Mouse (Mus musculus): Measurements from ENCODE around the gene Gm17067.
A peak's percentile ranks its signal among the peaks of the same experiment; 100 is the strongest.
"Not testable (repeated sequence)": the region's sequence is repeated elsewhere in the genome, so short reads cannot be mapped to it uniquely, and the experiment has no call there.

Gm17067 gene

GRCm38 (mm10) chr7:42726917-42727316, at the start of gene Gm17067:
Gene Gm17067, minus strand, starts transcription at chr7:42727017.
- not testable (repeated sequence) for DNase-seq (ENCODE audit: low read depth, low spot score)

- no peak for DNase-seq (ENCODE audit: low read depth, low spot score)
These were observed 23.0 kb upstream of the Gm17067 start for GRCm38 (mm10) chr7:42749836-42750235.

- no peak for DNase-seq (ENCODE audit: low read depth, low spot score)
These were observed 11.9 kb upstream of the Gm17067 start for GRCm38 (mm10) chr7:42738536-42739210.

- DNase-seq (ENCODE audit: low read depth, low spot score) = peak; percentile 21
These were observed 33.6 kb downstream of the Gm17067 start for GRCm38 (mm10) chr7:42693251-42693650.

- DNase-seq (ENCODE audit: low read depth, low spot score) = peak; percentile 81
These were observed 34.3 kb downstream of the Gm17067 start, which contains the start of gene Zfp975 for GRCm38 (mm10) chr7:42692362-42693158. Gene Zfp975, minus strand, starts transcription at chr7:42692742.

- DNase-seq (ENCODE audit: low read depth, low spot score) = not testable (repeated sequence)
These were observed 46.7 kb downstream of the Gm17067 start for GRCm38 (mm10) chr7:42680081-42680480.

- not testable (repeated sequence) for DNase-seq (ENCODE audit: low read depth, low spot score)
These were observed 47.2 kb downstream of the Gm17067 start for GRCm38 (mm10) chr7:42679646-42680045.

GRCm38 (mm10) chr7:42660140-42660539, 66.7 kb downstream of the Gm17067 start:
- DNase-seq (ENCODE audit: low read depth, low spot score) = peak; percentile 2
